Mouse (Mus musculus): ENCODE measurements around the gene Lig3. TPM values are rescaled to one million over a fixed set of nuclear protein-coding genes. Genes with fewer than 3 reads are reported as not detected.

Lig3 gene
- total RNA-seq, 2 experiments from 2014 or later, result 17.4 to 19.5 TPM

Other genes with a start within 250 kb of the Lig3 start
- gene Cct6b, start 16.8 kb upstream of the Lig3 start, total RNA-seq (2021), result under 1 TPM in 1 of 2 experiments, not detected in 1; 0.12 TPM
- 10 to 100 TPM; 12.3 to 17.9 TPM for gene Zfp830, start 16.8 kb upstream of the Lig3 start, total RNA-seq (2021)
- gene Rffl, start 90.1 kb downstream of the Lig3 start, total RNA-seq (2021), result 1 to 10 TPM; 5.6 to 9.7 TPM
- 1 to 10 TPM; 2.9 to 4.0 TPM for gene Rad51d, start 109.5 kb downstream of the Lig3 start, total RNA-seq (2021)
- gene Fndc8, start 111.0 kb downstream of the Lig3 start, total RNA-seq (2021), result not detected
- gene Nle1, start 127.3 kb downstream of the Lig3 start, total RNA-seq (2021), result 10 to 100 TPM in 1 of 2 experiments, 1 to 10 TPM in 1; 9.1 to 10.5 TPM
- 100 to 1,000 TPM; 158 to 168 TPM for gene Unc45b, start 129.4 kb downstream of the Lig3 start, total RNA-seq (2021)
- 10 to 100 TPM; 20.4 to 20.5 TPM for gene Slfn5, start 170.2 kb downstream of the Lig3 start, total RNA-seq (2021)
- gene Slfn9, start 210.7 kb downstream of the Lig3 start, total RNA-seq (2021), result under 1 TPM; 0.33 to 0.42 TPM
- under 1 TPM; 0.17 to 0.18 TPM for gene Slfn8, start 239.7 kb downstream of the Lig3 start, total RNA-seq (2021)

Data from gastrocnemius, postnatal 36 days (tissue).